ENCODE assay signal across 8 mouse cellular contexts in the genomic region with DNA sequence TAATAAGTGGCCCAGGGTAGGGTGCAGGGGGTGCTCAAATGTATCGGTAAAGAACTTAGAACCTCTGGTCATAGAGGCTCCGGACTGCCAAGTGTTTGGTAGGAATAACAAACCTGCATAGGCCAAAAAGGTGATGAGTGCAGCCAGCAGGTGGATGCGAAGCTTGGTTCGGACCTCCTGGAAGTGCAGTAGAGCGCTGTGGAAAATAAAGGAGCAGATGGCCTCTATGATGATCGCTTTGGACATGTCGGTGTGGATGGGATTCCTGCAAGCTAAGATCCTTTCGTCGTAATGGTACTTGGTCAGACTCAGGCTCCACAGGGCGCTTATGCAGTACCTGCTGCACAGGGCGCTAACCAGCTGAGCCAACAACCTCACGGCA. TPM values are rescaled to one million over a fixed set of nuclear protein-coding genes. Genes with fewer than 3 reads are reported as not detected.
A peak's percentile ranks its signal among the peaks of the same experiment; 100 is the strongest.
DNase-seq lines count a peak whose midpoint lies in the region; ATAC-seq and TF ChIP-seq lines count a peak whose summit lies in the region.

No protein-coding gene starts in this region.

- TF ChIP-seq CTCF in bone marrow macrophage, adult 2 months (IDR thresholded peaks at IDR 0.05; ENCODE audit: low read depth, low read length) = no peak

- no peaks in the 10 kb centered on the region for H3K27me3 ChIP-seq in heart, embryonic 16.5 days (ENCODE audit: control insufficient read depth, insufficient read depth, low read length)
- no peaks in the 10 kb centered on the region for H3K27me3 ChIP-seq in hindbrain, embryonic 16.5 days (replicated peaks; ENCODE audit: control insufficient read depth, insufficient read depth, low read length)
- no peaks in the 10 kb centered on the region for H3K27me3 ChIP-seq in midbrain, embryonic 14.5 days (ENCODE audit: control insufficient read depth, insufficient read depth, low read length)

- no peak for TF ChIP-seq POLR2A in bone marrow macrophage, adult 2 months (IDR thresholded peaks at IDR 0.05; ENCODE audit: borderline replicate concordance, low read depth, low read length)

- no peaks in the 10 kb centered on the region for H3K36me3 ChIP-seq in heart, embryonic 16.5 days (ENCODE audit: control insufficient read depth, insufficient read depth)
- no peaks in the 10 kb centered on the region for H3K36me3 ChIP-seq in hindbrain, embryonic 16.5 days (ENCODE audit: control insufficient read depth, insufficient read depth, low read length)
- H3K36me3 ChIP-seq in midbrain, embryonic 14.5 days (ENCODE audit: control insufficient read depth, insufficient read depth, low read length) = no peaks in the 10 kb centered on the region

- H3K27ac ChIP-seq in heart, embryonic 16.5 days (ENCODE audit: low read length) = no peak overlapping the region
- H3K27ac ChIP-seq in bone marrow macrophage, adult 2 months (ENCODE audit: insufficient read depth, low read depth, low read length) = no peak overlapping the region
- no peak overlapping the region; the same call in 1 of the 2 replicates for H3K27ac ChIP-seq in hindbrain, embryonic 16.5 days (ENCODE audit: low read depth, low read length)
- H3K27ac ChIP-seq in midbrain, embryonic 14.5 days (replicated peaks; ENCODE audit: low read depth, low read length) = no peak overlapping the region

- DNase-seq in heart, adult 11 months = no peak
- DNase-seq in midbrain, embryonic 14.5 days = peak; percentile 26
- no peak for DNase-seq in left cerebral cortex, adult 18-20 months (ENCODE audit: low spot score in 2 of 2)
- DNase-seq in layer of hippocampus, postnatal 14 days (ENCODE audit: low spot score in 2 of 2) = no peak
- no peak for DNase-seq in right cerebral cortex, postnatal 4 days

- peak overlapping the region; percentile 78 for H3K9ac ChIP-seq in heart, embryonic 16.5 days (ENCODE audit: low read length)
- H3K9ac ChIP-seq in hindbrain, embryonic 16.5 days (ENCODE audit: low read depth, low read length) = peak overlapping the region; percentile 85
- peak overlapping the region; percentile 78 for H3K9ac ChIP-seq in midbrain, embryonic 14.5 days (replicated peaks; ENCODE audit: low read length)

- no peaks in the 10 kb centered on the region for H3K9me3 ChIP-seq in heart, embryonic 16.5 days (replicated peaks; ENCODE audit: control insufficient read depth, low read length)
- no peaks in the 10 kb centered on the region for H3K9me3 ChIP-seq in hindbrain, embryonic 16.5 days (ENCODE audit: control insufficient read depth, low read length)
- H3K9me3 ChIP-seq in midbrain, embryonic 14.5 days (ENCODE audit: control insufficient read depth, low read length) = no peaks in the 10 kb centered on the region

- peak overlapping the region; percentile 75 for H3K4me3 ChIP-seq in heart, embryonic 16.5 days (ENCODE audit: low read length)
- peak overlapping the region; percentile 96 for H3K4me3 ChIP-seq in bone marrow macrophage, adult 2 months (ENCODE audit: insufficient read depth, low read length)
- peak overlapping the region; percentile 82 for H3K4me3 ChIP-seq in hindbrain, embryonic 16.5 days (ENCODE audit: low read length)
- peak overlapping the region; percentile 63 for H3K4me3 ChIP-seq in midbrain, embryonic 14.5 days (replicated peaks; ENCODE audit: low read depth, low read length)

- 7% methylated on average over 12 of the region's 12 CpGs for WGBS in heart, embryonic 16.5 days
- WGBS in hindbrain, embryonic 16.5 days = 2% methylated on average over 12 of the region's 12 CpGs
- 5% methylated on average over 12 of the region's 12 CpGs for WGBS in midbrain, embryonic 14.5 days

- H3K4me2 ChIP-seq in heart, embryonic 16.5 days (ENCODE audit: low read depth, low read length) = peak overlapping the region; percentile 99
- peak overlapping the region; percentile 98 for H3K4me2 ChIP-seq in hindbrain, embryonic 16.5 days (ENCODE audit: low read length)
- H3K4me2 ChIP-seq in midbrain, embryonic 14.5 days (ENCODE audit: low read length) = peak overlapping the region; percentile 96

- H3K4me1 ChIP-seq in heart, embryonic 16.5 days (ENCODE audit: control insufficient read depth, insufficient read depth, low read length) = peaks cover 6% of the 10 kb centered on the region; the same call in 1 of the 2 replicates
- peaks cover 21% of the 10 kb centered on the region for H3K4me1 ChIP-seq in bone marrow macrophage, adult 2 months (ENCODE audit: control insufficient read depth, insufficient read depth, low read length)
- peaks cover 12% of the 10 kb centered on the region for H3K4me1 ChIP-seq in hindbrain, embryonic 16.5 days (ENCODE audit: control insufficient read depth, insufficient read depth, low read depth, low read length)
- no peaks in the 10 kb centered on the region; the same call in 1 of the 2 replicates for H3K4me1 ChIP-seq in midbrain, embryonic 14.5 days (ENCODE audit: control insufficient read depth, insufficient read depth, low read length)

- ATAC-seq in heart, embryonic 16.5 days (replicated peaks; ENCODE audit: extremely low read depth, insufficient read depth, low FRiP score) = no peak
- no peak for ATAC-seq in hindbrain, embryonic 16.5 days
- ATAC-seq in midbrain, embryonic 14.5 days (ENCODE audit: low FRiP score, low TSS enrichment) = no peak; the same call in 1 of the 2 replicates

RNA-seq across cellular contexts. Expression of gene Aqp11, which starts 0.8 kb away (rescaled TPM):
- 11.4 and 22.6 TPM in 2 replicates for polyA plus RNA-seq in heart, embryonic 16.5 days (2015; fragmentation: Nextera tagmentation; extraction: Ambion mirVana)
- 1.6 TPM in 1 of 2 replicates, not detected in the other for polyA plus RNA-seq in bone marrow macrophage, adult 2 months (2012; ENCODE audit: insufficient read depth, insufficient read length, missing spikeins)
- polyA plus RNA-seq in hindbrain, embryonic 16.5 days (2015; fragmentation: Nextera tagmentation; extraction: Ambion mirVana) = 23.2 and 24.5 TPM in 2 replicates
- 17.2 and 18.5 TPM in 2 replicates for polyA plus RNA-seq in midbrain, embryonic 14.5 days (2014; fragmentation: Nextera tagmentation; extraction: Ambion mirVana)
- total RNA-seq in left cerebral cortex, adult 18-20 months (2021) = 10 to 100 TPM; 26.4 to 27.9 TPM
- 10 to 100 TPM; 44.5 to 48.3 TPM for total RNA-seq in layer of hippocampus, postnatal 14 days (2021)

RNA-seq across cellular contexts. Expression of gene Clns1a, which starts 40.8 kb away (rescaled TPM):
- polyA plus RNA-seq in heart, embryonic 16.5 days (2015; fragmentation: Nextera tagmentation; extraction: Ambion mirVana) = 96.0 and 116 TPM in 2 replicates
- 35.4 and 41.0 TPM in 2 replicates for polyA plus RNA-seq in bone marrow macrophage, adult 2 months (2012; ENCODE audit: insufficient read depth, insufficient read length, missing spikeins)
- 184 TPM in 2 replicates for polyA plus RNA-seq in hindbrain, embryonic 16.5 days (2015; fragmentation: Nextera tagmentation; extraction: Ambion mirVana)
- 190 and 195 TPM in 2 replicates for polyA plus RNA-seq in midbrain, embryonic 14.5 days (2014; fragmentation: Nextera tagmentation; extraction: Ambion mirVana)
- 10 to 100 TPM; 89.6 to 94.8 TPM for total RNA-seq in left cerebral cortex, adult 18-20 months (2021)
- total RNA-seq in layer of hippocampus, postnatal 14 days (2021) = 10 to 100 TPM; 73.5 to 76.9 TPM

RNA-seq across cellular contexts. Expression of gene Pak1, which starts 51.1 kb away (rescaled TPM):
- polyA plus RNA-seq in heart, embryonic 16.5 days (2015; fragmentation: Nextera tagmentation; extraction: Ambion mirVana) = 3.8 and 4.3 TPM in 2 replicates
- 90.9 and 92.7 TPM in 2 replicates for polyA plus RNA-seq in bone marrow macrophage, adult 2 months (2012; ENCODE audit: insufficient read depth, insufficient read length, missing spikeins)
- 131 and 138 TPM in 2 replicates for polyA plus RNA-seq in hindbrain, embryonic 16.5 days (2015; fragmentation: Nextera tagmentation; extraction: Ambion mirVana)
- 117 and 171 TPM in 2 replicates for polyA plus RNA-seq in midbrain, embryonic 14.5 days (2014; fragmentation: Nextera tagmentation; extraction: Ambion mirVana)
- 100 to 1,000 TPM; 423 to 477 TPM for total RNA-seq in left cerebral cortex, adult 18-20 months (2021)
- total RNA-seq in layer of hippocampus, postnatal 14 days (2021) = 100 to 1,000 TPM; 170 to 195 TPM

Comparison
In these comparisons a context has a peak if more than half of its experiments do, and no peak if none do; other contexts are left out.
1. RNA of gene Pak1, which starts 51.1 kb away (polyA plus RNA-seq): 117 to 171 TPM in midbrain, embryonic 14.5 days, 131 to 138 TPM in hindbrain, embryonic 16.5 days and 90.9 to 92.7 TPM in bone marrow macrophage, adult 2 months; 3.8 to 4.3 TPM in heart, embryonic 16.5 days; every median in the first group is over 10 times any median in the second.
2. Peak in every context shown above with its lines, with median percentiles within 50 percentile points of each other: H3K4me2 ChIP-seq, H3K4me3 ChIP-seq and H3K9ac ChIP-seq.